Mouse (Mus musculus): ENCODE results near the gene Olfr1138.

The Olfr1138 gene

GRCm38 (mm10) chr2:87739878-87740277 lies at the start of gene Olfr1138:
TSS of gene Olfr1138 (minus strand) at chr2:87739978.
- no peak for DNase-seq (ENCODE audit: low spot score in 2 of 2)

GRCm38 (mm10) chr2:87779183-87779582 lies 39.4 kb upstream of the Olfr1138 start, which contains the start of gene Olfr152:
TSS of gene Olfr152 (plus strand) at chr2:87779483.
- no peak for DNase-seq (ENCODE audit: low spot score in 2 of 2)

- DNase-seq (ENCODE audit: low spot score in 2 of 2), result no peak
Observed at GRCm38 (mm10) chr2:87776143-87776542, 36.4 kb upstream of the Olfr1138 start.

- no peak for DNase-seq (ENCODE audit: low spot score in 2 of 2)
Observed at GRCm38 (mm10) chr2:87753891-87754290, 14.1 kb upstream of the Olfr1138 start, which contains the start of gene Olfr1141. TSS of gene Olfr1141 (minus strand) at chr2:87753991.

GRCm38 (mm10) chr2:87743452-87743851 lies 3.7 kb upstream of the Olfr1138 start, which contains the start of gene Olfr1140:
TSS of gene Olfr1140 (plus strand) at chr2:87743752.
- DNase-seq (ENCODE audit: low spot score in 2 of 2), result no peak

GRCm38 (mm10) chr2:87713079-87713478 lies 26.7 kb downstream of the Olfr1138 start, which contains the start of gene Olfr1137:
TSS of gene Olfr1137 (minus strand) at chr2:87713179.
- no peak for DNase-seq (ENCODE audit: low spot score in 2 of 2)

- no peak for DNase-seq (ENCODE audit: low spot score in 2 of 2)
Observed at GRCm38 (mm10) chr2:87693847-87694246, 45.9 kb downstream of the Olfr1138 start, which contains the start of gene Olfr1136. TSS of gene Olfr1136 (minus strand) at chr2:87693947.

Measured in thymus, postnatal 10 days (tissue).